Mouse (Mus musculus): Measurements from ENCODE around the gene 1810013L24Rik.

GRCm38 (mm10) chr16:8840557-8840956 is 10.7 kb downstream of the 1810013L24Rik start:
- TF ChIP-seq EP300 (IDR thresholded peaks at IDR 0.05; ENCODE audit: low read depth) (no peak), CTCF (IDR thresholded peaks at IDR 0.05; ENCODE audit: low read depth) (no peak)
